Mouse (Mus musculus): Measurements from ENCODE around the gene Ltbp3.

Gene Ltbp3

DNA sequence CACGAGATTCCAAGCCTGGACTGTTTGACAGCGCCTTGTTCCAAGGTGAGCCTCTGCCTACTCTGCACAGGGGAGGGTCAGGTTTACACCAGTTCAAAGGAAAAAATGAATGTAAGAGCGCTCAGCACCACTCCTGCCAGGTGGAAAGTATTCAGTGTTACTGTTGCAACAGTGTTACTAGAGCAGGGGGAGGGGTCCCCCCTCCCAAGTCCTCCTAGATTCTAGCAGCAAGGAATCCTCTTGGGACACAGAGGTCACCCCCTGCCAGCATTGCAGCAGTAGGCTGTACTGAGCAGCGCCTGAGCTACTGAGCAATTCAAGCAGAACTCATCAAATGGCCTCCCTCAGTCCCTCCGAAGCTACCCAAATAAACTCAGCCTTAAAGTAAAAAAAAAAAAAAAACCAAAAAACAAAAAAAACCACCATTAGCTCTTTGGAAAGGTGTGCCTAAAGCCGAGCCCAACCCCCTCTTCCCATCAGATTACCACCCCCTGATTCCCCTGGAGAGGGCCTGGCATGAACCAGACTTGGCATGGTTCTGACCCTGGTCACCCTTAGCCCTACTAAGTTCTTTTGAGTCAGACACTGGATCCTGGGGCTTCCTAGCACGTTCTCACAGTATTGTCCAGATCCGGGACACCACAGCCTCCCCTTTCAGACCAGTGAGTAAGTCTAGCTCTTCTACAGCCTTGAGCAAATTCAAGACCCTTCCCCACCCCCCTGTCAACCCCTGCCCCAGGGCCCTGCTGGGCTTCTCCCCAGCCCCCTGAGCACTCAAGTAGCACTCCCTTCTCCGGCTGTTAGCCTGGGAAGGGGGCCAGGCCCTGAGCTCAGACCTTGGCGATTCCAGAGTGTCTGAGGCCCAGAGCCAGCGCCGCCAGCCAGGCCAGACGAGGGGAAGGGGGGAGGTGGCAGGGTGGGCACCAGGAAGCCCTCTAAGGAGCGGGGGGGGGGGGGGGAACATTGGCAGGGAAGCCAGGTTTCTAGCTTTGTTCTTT lies at the start of gene Ltbp3:
Gene Ltbp3, plus strand, starts transcription at position 585 of the 998 bp plus-strand sequence.
- no peak for DNase-seq (ENCODE audit: low read depth, low spot score)

DNA sequence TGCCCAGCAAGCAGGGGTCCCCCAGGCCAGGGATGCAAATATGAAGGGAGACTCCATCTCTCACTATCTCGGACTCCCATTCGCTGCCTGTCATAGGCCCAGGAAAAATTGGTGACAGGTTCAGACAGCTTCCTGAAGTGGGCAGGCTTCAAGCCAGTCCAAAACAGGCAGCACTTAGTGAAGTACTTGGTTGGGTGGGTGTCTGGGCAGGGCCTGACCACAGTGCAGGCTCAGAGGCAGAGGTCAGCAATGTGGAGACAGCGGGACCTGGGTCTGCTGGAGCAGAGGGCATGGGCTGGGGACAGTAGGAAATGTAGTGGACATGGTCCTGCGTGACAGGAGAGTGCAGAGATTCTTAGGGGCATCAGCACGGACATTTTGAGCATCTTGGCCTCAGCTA lies 49.1 kb upstream of the Ltbp3 start:
- DNase-seq (ENCODE audit: low read depth, low spot score) = no peak

DNA sequence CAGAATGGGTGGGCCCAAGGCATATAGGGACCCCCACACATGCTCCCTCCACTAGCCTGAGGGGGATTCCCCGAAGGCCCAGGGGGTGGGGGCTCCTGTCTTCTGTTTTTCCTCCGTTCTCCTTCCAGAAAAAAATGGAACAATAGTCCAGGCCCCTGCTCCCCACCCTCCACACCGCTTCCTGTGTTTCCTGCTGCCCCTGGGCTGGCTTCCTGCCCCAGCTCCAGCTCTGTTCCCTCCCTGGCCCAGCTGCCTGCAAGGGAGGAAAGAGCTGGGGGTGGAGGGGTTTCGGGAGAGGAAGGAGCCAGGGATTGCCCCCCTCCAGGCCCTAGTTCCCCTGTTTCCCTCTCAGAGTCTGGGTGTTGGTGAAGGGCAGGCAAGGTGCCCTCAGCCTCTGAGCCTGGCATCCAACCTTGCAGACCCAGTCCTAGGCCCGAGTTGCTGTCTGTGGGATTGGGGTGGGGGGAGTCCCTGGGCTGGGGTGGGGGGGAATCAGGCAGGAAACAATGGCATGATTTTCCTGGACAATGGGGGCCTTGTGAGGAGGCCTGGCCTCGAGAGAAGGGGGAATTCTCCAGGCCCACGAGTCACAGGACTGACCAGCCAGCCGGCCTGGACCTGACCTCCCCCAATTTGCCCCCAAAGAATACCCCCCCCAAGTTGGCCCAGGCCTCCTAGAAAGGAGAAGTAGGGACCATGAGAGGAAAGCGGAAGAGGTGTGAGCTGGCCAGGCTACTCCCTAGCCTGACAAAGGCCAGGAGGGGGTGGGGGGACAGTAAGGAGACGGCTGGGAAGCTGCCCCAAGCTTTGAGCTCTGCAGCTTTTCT lies 48.4 kb upstream of the Ltbp3 start:
- DNase-seq (ENCODE audit: low read depth, low spot score) = no peak

- DNase-seq (ENCODE audit: low read depth, low spot score) = no peak
Observed at GRCm38 (mm10) chr19:5692913-5693396, 47.7 kb upstream of the Ltbp3 start.

- DNase-seq (ENCODE audit: low read depth, low spot score) = no peak
Observed at GRCm38 (mm10) chr19:5693801-5694200, 46.9 kb upstream of the Ltbp3 start.

DNA sequence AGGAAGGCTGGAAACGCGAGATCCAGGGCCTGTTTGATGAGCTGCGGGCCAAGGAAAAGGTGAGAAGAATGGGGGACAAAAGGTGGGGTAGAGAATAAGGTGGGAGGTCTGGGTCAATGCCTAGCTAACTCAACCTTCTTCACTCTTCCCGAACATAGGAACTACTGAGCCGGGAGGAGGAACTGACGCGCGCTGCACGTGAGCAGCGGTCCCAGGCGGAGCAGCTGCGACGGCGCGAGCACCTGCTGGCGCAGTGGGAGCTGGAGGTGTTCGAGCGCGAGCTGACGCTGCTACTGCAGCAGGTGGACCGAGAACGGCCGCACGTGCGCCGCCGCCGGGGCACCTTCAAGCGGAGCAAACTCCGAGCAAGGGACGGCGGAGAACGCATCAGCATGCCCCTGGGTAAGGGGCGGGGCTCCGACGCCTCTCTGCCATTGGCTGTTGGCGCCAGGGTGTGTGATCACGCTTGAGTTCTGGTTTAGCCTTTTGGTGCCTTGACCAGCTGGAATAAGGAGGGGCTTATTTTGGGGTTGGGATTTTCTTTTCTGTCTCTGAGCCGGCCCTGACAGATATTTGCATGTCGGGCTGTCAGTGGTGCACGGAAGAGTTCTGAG lies 44.7 kb upstream of the Ltbp3 start:
- peak; percentile 57 for DNase-seq (ENCODE audit: low read depth, low spot score)

GRCm38 (mm10) chr19:5704163-5704800 lies 36.4 kb upstream of the Ltbp3 start, which contains the start of gene Kcnk7:
Gene Kcnk7, plus strand, starts transcription at chr19:5704367.
- DNase-seq (ENCODE audit: low read depth, low spot score) = no peak

DNA sequence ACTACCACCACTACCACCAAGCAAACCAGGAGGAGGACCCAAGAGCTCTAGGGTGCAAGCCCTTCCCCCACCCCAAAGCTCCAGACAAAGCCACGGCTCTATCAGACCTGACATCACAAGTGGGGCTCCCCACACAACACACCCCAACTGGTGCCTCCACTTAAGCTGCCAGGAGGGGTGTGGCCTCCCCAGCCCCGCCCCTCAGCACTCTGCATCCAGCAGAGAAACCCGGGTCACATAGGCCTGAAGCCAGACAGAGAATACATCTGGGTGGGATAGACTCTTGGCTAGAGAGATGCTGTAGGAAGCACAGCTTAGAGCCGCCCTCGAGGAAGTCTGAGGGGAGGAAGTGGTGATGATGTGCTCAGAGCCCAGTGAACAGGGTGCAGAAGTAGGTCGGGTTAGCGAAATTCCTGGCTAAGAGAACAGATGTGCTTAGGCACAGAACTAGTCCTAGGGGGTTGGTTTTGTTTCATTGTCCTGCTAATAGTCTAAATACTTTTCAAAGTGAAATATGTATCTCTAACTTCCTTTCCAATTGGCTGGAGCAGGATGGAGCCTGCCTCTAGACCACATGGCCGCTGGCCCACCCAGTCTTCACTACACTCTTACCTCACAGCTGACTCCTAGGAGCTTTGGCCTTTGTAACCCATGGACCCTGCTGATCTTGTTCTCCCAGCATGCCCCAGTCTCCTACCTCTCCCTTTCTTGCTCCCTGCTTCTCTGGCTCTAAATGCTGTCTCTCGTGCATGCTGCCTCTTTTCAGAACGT lies 35.7 kb upstream of the Ltbp3 start:
- DNase-seq (ENCODE audit: low read depth, low spot score) = no peak

DNA sequence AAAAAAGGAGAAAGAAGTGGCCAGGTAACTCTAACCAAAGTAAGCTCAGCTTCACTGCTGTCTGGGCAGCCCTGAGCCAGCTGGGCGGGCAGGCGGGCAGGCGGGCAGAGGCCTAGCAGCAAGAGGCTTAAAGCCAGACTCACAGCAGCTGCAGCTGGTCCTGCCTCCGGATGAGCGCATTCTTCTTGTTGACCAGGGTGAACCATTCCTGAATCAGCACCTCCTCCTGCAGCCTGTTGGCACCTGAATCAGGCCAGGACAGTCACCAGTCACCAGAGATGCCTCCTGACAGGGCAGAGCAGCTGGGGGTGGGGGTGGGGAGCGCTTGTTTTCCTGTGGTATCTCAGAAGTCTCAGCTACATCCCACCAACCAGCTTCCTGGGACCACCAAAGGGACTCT lies 30.6 kb upstream of the Ltbp3 start:
- DNase-seq (ENCODE audit: low read depth, low spot score) = no peak

DNA sequence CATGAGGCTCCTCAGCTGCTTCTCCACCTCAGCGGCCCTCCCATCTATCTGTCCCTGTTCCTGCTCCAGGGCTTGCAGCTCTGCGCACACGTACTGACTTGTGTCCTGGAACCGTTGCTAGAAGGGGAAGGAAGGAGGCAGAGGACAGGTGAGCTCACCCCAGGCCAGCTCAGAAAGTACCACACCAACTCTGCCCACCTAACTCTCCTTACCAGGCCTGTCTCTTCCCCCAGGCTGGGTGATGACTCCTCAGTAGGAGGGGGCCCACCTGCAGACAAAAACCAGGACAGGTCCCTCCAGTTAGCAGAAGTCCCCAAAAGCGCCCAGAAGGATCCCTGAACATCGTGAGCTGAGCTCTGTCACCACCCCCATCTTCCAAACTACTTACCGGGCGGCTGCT lies 30.1 kb upstream of the Ltbp3 start:
- DNase-seq (ENCODE audit: low read depth, low spot score) = no peak

DNA sequence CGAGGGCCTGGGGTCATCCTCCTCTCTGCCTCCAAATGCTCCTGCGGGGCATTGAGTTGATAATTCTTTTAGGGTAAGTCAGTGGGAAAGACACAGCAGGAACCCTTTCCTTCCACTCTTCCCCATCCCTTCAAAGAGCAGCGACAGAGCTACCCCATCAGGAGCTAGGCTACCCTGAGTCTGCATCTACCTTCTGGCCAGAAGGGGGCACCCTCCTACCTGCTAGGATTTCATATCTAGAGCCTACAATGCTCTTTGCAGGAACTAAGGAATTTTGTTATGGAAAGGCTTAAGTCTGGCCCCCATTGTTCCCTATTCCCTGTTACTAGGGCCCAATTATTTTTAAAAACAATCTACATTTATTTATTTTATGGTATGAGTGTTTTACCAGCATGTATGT lies 29.5 kb upstream of the Ltbp3 start:
- DNase-seq (ENCODE audit: low read depth, low spot score) = peak; percentile 65

GRCm38 (mm10) chr19:5711907-5712460 lies 28.7 kb upstream of the Ltbp3 start:
- DNase-seq (ENCODE audit: low read depth, low spot score) = no peak

- no peak for DNase-seq (ENCODE audit: low read depth, low spot score)
Observed at GRCm38 (mm10) chr19:5713255-5713654, 27.4 kb upstream of the Ltbp3 start.

DNA sequence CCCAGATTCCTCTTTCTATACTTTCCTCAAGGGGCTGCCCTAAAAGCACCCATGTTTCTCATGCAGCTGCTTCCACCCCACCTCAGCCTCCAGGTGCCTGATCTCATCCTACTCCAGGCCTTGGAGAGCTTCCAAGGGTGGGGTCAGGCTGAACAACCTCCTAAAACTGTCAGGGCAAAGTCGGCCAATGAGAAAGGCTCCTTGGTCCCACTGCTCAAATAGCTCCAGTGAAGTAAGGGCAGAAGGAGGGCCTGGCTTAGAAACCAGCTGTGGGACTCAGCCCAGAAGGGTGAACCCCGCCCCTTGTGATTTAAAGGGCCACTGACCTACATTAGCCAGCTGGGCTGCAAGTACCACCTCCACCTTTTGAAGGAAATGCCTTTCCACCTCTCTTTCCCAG lies 27.0 kb upstream of the Ltbp3 start:
- DNase-seq (ENCODE audit: low read depth, low spot score) = no peak

DNA sequence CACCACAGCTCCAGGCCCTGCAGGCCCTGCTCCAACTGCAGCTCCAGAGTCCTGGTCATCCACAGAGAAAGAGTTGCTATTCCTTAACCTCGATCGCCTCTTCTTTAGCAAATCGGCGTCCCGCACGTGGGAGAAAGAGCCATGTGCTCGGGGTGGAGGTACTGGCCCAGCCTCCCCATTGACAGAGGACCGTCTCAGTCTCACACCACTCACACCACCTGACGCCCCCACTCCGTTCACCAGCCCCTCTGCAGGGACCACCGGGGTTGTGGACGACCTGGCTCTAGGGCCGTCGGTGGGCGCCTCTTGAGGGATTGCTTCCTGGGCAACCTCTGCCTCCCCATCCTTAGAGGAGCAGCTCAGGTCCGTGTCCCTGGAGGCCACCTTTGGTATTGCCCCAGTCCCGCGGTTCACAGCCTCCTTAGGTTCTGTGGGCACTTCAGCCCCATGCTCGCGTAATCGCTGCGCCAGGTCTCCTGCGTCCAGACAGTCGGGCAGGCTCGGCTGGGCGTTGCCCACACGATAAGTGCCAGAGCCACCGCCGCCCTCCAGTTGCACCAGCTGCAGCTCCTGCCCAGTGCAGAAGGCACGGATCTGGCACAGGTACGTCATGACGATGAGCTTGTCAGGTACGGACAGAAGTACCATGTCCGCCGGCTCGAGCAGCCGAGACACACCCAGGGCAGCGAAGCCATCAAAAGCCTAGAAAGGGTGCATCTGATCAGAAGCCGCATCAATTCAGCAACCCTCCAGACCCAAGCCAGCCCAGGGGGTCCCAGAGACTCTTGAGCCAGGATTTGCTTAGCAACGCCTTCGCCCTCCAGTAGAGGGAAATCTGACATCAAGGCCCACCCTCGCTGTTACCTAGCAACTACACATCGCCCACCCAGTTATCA lies 24.7 kb upstream of the Ltbp3 start:
- no peak for DNase-seq (ENCODE audit: low read depth, low spot score)

GRCm38 (mm10) chr19:5716955-5717354 lies 23.7 kb upstream of the Ltbp3 start:
- no peak for DNase-seq (ENCODE audit: low read depth, low spot score)

DNA sequence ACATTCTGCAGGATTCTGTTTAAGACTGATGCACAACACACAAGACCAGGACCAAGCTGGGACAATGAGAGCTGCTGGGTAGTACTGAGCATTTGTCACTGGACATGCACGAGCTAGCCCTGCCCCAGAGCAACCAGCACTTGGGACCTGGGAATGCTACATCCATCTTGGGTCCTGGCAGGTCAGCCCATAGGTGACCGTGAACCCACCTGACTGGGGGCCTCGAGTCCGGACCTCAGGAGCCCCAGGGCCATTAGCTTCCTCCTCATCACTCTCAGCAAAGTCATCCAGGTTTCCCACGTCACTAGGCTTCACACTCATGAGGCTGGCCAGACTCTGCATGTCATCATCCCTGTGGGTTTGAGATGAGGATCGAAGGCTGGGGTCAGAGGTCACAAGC lies 19.5 kb upstream of the Ltbp3 start:
- DNase-seq (ENCODE audit: low read depth, low spot score) = no peak

- no peak for DNase-seq (ENCODE audit: low read depth, low spot score)
Observed at GRCm38 (mm10) chr19:5722848-5723425, 17.8 kb upstream of the Ltbp3 start.

Measured in mesoderm, embryonic 11.5 days (tissue).